Mouse (Mus musculus) midbrain, embryonic 13.5 days (tissue): Measurements from ENCODE around the gene Gm48551. TPM values are rescaled to one million over a fixed set of nuclear protein-coding genes. Genes with fewer than 3 reads are reported as not detected.

ENCODE experiments used
- ATAC-seq: fragments of 200-750 bp; cut with Nextera tagmentation; 2 replicates; pipeline ENCODE4 v1.8.0; 2017; ENCODE audit warnings: mild to moderate bottlenecking, moderate TSS enrichment, moderate library complexity
- H3K27ac ChIP-seq: fragments of 300-500 bp; sonication (generic); 2 replicates; pipeline ENCODE4 v1.5.1; 2015; ENCODE audit warnings: inconsistent platforms, mild to moderate bottlenecking, moderate library complexity
- H3K27me3 ChIP-seq: fragments of 300-500 bp; sonication (generic); 2 replicates; pipeline ENCODE4 v1.6.1; 2015; ENCODE audit warnings: mild to moderate bottlenecking, inconsistent platforms
- H3K36me3 ChIP-seq: fragments of 300-500 bp; sonication (generic); 2 replicates; pipeline ENCODE4 v1.6.1; 2015; ENCODE audit warnings: mild to moderate bottlenecking, inconsistent platforms
- H3K4me1 ChIP-seq: fragments of 300-500 bp; sonication (generic); replicated peaks from 2 replicates; pipeline ENCODE4 v1.6.1; 2015; ENCODE audit warnings: inconsistent platforms
- H3K4me2 ChIP-seq: fragments of 300-500 bp; sonication (generic); replicated peaks from 2 replicates; pipeline ENCODE4 v1.6.1; 2015; ENCODE audit warnings: moderate library complexity, mild to moderate bottlenecking, inconsistent platforms
- H3K4me3 ChIP-seq: fragments of 300-500 bp; sonication (generic); replicated peaks from 2 replicates; pipeline ENCODE4 v1.5.1; 2015; ENCODE audit warnings: mild to moderate bottlenecking, inconsistent platforms
- H3K9ac ChIP-seq: fragments of 300-500 bp; sonication (generic); replicated peaks from 2 replicates; pipeline ENCODE4 v1.6.1; 2015; ENCODE audit warnings: mild to moderate bottlenecking, inconsistent platforms
- H3K9me3 ChIP-seq: fragments of 300-500 bp; sonication (generic); 2 replicates; pipeline ENCODE4 v1.6.1; 2016; ENCODE audit warnings: mild to moderate bottlenecking, inconsistent platforms
- WGBS: fragments of 180-500 bp; shearing (Covaris S2); methylation state at CpG from one replicate; pipeline ENCODE4 v1.1.7; 2015; 5-methylcytosine and 5-hydroxymethylcytosine counted together
- polyA plus RNA-seq: library from polyadenylated mRNA; unstranded; fragments of >200 nt; fragmentation: Nextera tagmentation; extraction: Ambion mirVana; gene quantifications from 2 replicates; pipeline ENCODE4 v1.2.1, GENCODE M21; 2015

The Gm48551 gene
- polyA plus RNA-seq, 1 experiment from 2014 or later = 7.2 TPM

DNA sequence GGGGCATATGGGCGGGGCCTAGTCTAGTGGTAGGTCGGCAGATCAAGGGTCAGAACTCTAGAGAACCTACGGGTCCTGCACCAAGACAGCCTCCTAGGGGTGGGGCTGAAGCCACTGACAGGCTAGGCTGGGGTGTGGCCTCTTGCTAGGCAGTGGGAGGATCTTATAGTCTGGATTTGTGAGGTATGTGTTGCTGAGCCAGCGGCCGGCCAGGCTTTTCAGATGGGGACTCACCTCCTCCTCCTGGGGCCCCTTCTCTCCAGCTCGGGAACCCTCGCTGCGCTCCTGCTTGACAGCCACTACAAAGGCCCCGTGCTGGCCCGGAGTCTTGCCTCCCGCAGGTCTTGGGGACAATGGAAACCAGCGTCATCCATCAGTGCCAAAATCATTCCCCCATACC is 35.1 kb upstream of the Gm48551 start:
- WGBS = 3% methylated on average over 12 of the region's 12 CpGs
- Histone ChIP-seq H3K9ac (peak overlapping the region; percentile 77; the same call in 1 of the 2 replicates), H3K36me3 (peaks cover 8% of the 10 kb centered on the region; the same call in 1 of the 2 replicates), H3K4me2 (peak overlapping the region; percentile 97), H3K27me3 (peaks cover 35% of the 10 kb centered on the region), H3K27ac (no peak overlapping the region), H3K4me1 (peaks cover 30% of the 10 kb centered on the region), H3K4me3 (peak overlapping the region; percentile 81), H3K9me3 (no peaks in the 10 kb centered on the region)
- no peak for ATAC-seq

DNA sequence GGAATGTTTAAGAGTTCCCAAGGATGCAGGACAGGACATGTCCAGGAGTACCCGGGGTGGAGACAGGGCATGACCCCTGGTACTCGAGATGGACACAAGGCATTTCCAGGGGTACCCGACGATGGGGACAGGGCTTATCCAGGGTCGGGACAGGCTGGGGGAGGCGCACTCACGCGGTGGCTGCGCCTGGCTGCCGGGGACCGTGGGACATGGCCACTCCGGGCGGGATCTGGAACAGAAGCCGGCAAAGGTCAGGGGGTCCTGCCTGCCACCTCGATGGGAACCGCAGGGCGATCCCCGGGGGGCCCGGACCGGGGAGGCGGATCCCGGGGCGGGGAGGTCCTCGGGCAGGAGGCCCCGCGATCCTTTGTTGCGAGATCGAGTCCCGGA is 34.3 kb upstream of the Gm48551 start:
- Histone ChIP-seq H3K27me3 (peaks cover 28% of the 10 kb centered on the region), H3K9me3 (no peaks in the 10 kb centered on the region), H3K9ac (peak overlapping the region; percentile 77), H3K4me2 (peak overlapping the region; percentile 97), H3K27ac (no peak overlapping the region; the same call in 1 of the 2 replicates), H3K4me1 (peaks cover 30% of the 10 kb centered on the region), H3K36me3 (peaks cover 8% of the 10 kb centered on the region; the same call in 1 of the 2 replicates), H3K4me3 (peak overlapping the region; percentile 81)
- peak; percentile 31 for ATAC-seq
- WGBS = under 1% methylated on average over 29 of the region's 29 CpGs

DNA sequence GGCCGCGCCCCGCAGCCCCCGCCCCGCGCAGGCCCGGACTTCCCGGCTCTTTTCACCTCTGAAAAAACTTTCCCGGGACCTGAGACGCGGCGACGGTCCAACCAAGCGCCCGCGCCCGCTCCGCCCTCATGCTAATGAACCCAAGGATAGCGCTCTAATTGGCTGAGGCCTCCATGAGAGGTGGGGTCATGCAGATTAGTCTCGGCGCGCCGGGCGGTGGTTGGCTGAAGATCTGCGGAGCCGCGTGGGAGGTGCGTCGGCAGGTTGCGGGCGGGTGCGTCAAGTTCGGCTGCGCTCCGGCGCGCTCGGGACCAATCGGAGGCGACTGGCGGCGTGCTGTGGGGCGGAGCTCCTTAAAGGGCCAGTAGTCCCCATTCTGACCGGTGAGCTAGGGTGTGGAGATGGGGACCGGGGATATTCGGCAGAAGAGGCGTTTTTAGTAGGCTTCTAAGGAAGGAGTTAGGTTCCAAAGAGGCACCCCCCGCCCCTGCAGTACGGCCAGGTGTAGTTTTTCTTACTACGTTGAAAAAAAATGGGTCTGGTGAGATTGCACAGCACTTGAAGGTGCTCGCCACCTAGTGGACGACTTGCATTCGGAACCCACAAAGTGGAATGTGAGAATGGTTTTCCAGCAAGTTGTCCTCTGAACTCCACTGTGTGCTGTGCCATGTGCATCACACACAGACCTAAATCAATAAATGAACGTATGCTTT is 33.8 kb upstream of the Gm48551 start, which contains the start of gene Hmg20b:
Hmg20b (minus strand) TSS at position 130 of the 713 bp plus-strand sequence.
- peak within 1 kb of the TSS; percentile 60; the same call in 1 of the 2 replicates for H3K27ac ChIP-seq
- peaks cover 8% of the 10 kb centered on the region; the same call in 1 of the 2 replicates for H3K36me3 ChIP-seq
- H3K9ac ChIP-seq = peak within 1 kb of the TSS; percentile 77
- WGBS = under 1% methylated on average over 54 of the region's 54 CpGs
- peaks cover 30% of the 10 kb centered on the region for H3K4me1 ChIP-seq
- H3K4me2 ChIP-seq = peak within 1 kb of the TSS; percentile 97
- H3K9me3 ChIP-seq = no peaks in the 10 kb centered on the region
- peak; percentile 96 for ATAC-seq
- H3K27me3 ChIP-seq = peaks cover 25% of the 10 kb centered on the region
- peak within 1 kb of the TSS; percentile 81 for H3K4me3 ChIP-seq

DNA sequence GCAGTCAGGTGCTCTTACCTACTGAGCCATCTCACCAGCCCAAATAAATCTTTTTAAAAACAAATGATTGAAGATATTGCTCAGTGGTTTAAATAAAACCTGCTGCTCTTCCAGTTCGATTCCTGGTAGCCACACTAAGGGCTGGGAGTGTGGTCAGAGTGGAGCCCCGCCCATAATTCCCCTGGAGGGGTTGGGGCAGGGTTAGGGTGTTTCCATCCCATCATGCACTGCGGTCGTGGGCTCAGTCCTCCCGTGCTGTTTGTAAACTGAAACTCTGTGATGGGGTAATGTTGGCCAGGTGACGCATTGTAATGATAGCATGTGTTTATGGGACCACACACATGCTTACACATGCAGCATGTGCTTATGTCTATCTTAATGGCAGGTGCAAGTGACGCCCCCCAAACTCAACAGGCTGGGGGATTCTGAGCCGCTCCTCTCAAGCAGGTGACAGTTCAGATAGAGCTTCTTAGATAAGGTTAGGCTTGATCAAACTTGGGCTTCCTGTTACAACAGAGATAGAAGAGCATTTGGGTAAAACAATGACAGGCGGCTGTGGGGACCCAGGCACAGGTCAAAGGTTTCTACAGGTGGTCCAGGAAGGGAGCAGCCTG is 32.5 kb upstream of the Gm48551 start:
- no peak overlapping the region for H3K4me3 ChIP-seq
- peaks cover 28% of the 10 kb centered on the region for H3K4me1 ChIP-seq
- H3K36me3 ChIP-seq = peaks cover 8% of the 10 kb centered on the region; the same call in 1 of the 2 replicates
- no peak overlapping the region for H3K4me2 ChIP-seq
- no peak for ATAC-seq
- no peaks in the 10 kb centered on the region for H3K9me3 ChIP-seq
- H3K27me3 ChIP-seq = peaks cover 13% of the 10 kb centered on the region
- no peak overlapping the region for H3K27ac ChIP-seq
- WGBS = 30% methylated on average over 9 of the region's 9 CpGs
- H3K9ac ChIP-seq = no peak overlapping the region

DNA sequence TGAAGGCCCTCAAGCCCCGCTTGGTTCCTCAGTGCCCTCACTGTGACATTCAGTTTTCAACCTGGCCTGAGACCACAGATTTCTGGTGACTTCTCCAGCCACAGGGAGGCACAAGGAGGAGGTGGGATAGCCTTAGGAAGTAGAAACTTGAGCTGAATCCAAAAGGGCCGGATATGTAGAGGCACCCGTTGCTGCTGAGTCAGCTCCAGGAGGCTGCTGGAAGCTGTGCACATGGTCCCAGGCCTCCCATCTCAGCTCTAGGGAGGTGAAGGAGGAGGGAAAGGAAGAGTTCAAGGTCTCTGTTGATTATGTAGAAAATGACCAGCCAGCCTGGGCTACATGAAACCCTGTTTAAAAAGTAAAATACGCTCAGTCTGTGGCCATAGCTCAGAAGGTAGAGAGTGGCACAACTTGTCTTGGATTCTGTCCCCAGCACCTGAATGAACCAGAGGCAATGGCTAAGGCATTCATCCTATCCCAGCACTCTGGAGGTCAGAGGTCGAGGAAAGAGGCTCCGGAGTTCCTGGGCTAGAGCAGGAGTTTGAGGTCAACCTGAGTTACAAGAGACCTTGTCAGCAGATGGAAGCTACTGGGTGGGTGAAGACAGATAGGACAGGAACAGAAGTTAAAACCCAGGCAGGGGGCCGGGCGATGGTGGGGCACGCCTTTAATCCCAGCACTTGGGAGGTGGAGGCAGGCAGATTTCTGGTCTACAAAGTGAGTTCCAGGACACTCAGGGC is 29.4 kb upstream of the Gm48551 start:
- no peaks in the 10 kb centered on the region for H3K9me3 ChIP-seq
- WGBS = 58% methylated on average over 9 of the region's 9 CpGs
- no peak overlapping the region for H3K4me2 ChIP-seq
- peaks cover 31% of the 10 kb centered on the region for H3K4me1 ChIP-seq
- no peak for ATAC-seq
- H3K9ac ChIP-seq = no peak overlapping the region
- H3K4me3 ChIP-seq = no peak overlapping the region
- H3K27ac ChIP-seq = no peak overlapping the region
- H3K27me3 ChIP-seq = peaks cover 4% of the 10 kb centered on the region; the same call in 1 of the 2 replicates
- no peaks in the 10 kb centered on the region for H3K36me3 ChIP-seq

DNA sequence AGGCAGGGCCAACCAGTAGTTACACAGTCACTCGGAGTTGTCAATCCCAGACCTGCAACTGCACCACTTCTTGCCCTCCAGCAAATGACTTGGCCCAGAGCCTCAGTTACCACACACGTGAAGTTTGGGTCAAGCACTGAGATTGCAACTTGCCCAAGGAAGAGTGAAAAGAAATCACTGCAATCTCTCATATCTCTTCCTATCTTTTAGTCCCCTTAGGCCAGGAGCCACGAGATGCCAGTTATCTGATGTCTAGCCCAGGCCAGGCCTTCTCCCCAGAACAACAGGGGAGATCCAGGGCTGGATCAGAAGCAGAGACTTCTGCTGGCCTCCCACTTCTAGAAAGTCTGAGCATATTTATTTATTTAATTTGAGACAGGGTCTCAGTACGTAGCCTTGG is 28.7 kb upstream of the Gm48551 start:
- H3K4me3 ChIP-seq = no peak overlapping the region
- H3K4me1 ChIP-seq = peaks cover 32% of the 10 kb centered on the region
- no peak overlapping the region for H3K4me2 ChIP-seq
- H3K27me3 ChIP-seq = peaks cover 4% of the 10 kb centered on the region; the same call in 1 of the 2 replicates
- no peak overlapping the region for H3K27ac ChIP-seq
- no peak overlapping the region for H3K9ac ChIP-seq
- no peaks in the 10 kb centered on the region for H3K9me3 ChIP-seq
- ATAC-seq = no peak
- 84% methylated on average over 4 of the region's 4 CpGs for WGBS
- H3K36me3 ChIP-seq = no peaks in the 10 kb centered on the region

DNA sequence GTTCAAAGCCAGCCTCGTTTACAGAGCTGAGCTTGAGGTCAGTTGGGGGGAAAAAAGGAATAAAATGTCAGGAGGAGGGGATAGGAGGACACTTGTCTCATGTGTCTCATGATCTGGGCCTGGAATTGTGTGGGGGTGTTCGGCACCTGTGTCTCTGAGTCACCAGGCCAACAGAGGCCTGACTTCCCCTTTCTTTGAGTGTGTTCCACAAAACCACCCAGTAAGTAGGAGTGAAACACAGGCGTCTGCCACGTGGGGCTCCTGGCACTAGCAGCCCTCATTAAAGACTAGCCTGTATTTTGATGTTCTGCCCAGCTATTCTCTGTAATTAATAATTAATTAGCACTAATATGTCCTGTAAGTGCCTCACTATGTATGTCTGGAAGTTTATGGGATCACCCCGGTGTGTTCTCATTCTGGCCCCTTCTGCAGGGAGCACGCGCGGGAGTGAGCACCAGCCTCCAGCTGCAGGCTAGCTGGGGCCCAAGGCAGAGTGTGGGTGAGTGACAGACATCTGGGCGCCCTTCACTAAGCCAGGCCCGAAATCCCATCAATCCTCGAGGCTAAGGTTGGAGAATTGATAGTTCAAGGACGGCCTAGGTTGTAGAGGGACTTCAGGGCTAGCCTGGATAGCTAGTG is 27.8 kb upstream of the Gm48551 start:
- Histone ChIP-seq H3K36me3 (peaks cover 4% of the 10 kb centered on the region; the same call in 1 of the 2 replicates), H3K27me3 (peaks cover 4% of the 10 kb centered on the region; the same call in 1 of the 2 replicates), H3K4me1 (peaks cover 34% of the 10 kb centered on the region), H3K9ac (no peak overlapping the region), H3K9me3 (no peaks in the 10 kb centered on the region), H3K4me2 (peak overlapping the region; percentile 99), H3K27ac (no peak overlapping the region), H3K4me3 (peak overlapping the region; percentile 66; the same call in 1 of the 2 replicates)
- 54% methylated on average over 12 of the region's 12 CpGs for WGBS
- peak; percentile 18; the same call in 1 of the 2 replicates for ATAC-seq

DNA sequence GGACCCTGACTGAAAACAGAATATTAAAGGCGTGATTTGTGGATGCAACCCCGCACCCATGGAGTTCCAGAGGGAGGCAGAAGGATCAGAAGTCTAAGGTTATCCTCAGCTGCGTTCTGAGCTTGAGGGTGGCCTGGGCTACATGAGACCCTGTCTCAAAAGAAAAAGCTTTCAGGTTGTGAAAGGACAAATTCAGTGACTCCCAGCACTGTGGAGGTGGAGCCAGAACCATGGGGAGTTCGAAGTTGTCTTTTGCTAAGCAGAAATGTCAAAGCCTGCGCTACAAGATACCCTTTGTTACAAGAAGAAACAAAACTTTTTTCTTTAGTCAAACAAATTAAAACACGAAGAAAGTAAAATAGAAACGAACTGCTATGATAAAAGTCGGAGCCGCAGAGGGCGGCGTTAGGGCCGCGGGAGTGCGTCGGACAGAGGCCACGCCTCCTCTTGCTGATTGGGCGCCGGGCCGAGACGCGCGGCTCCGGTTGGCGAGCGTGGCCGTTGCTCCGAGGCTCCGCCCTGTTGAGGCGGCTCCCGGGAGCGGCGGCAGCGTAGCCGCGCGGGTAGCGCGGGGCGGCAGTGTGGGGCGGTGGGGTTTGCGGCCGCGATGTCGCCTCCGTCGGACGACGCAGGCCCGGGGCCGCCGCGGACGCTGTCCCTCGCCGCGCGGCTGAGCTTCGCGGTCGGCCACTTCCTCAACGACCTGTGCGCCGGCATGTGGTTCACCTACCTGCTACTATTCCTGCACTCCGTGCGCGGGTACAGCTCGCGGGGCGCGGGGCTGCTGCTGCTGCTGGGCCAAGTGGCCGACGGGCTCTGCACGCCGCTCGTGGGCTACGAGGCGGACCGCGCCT is 27.0 kb upstream of the Gm48551 start, which contains the start of gene Mfsd12:
Mfsd12 (plus strand) TSS at position 501 of the 854 bp plus-strand sequence.
- ATAC-seq = peak; percentile 90
- Histone ChIP-seq H3K27me3 (peaks cover 4% of the 10 kb centered on the region; the same call in 1 of the 2 replicates), H3K4me1 (peaks cover 34% of the 10 kb centered on the region), H3K4me3 (peak within 1 kb of the TSS; percentile 66), H3K4me2 (peak within 1 kb of the TSS; percentile 99), H3K36me3 (peaks cover 9% of the 10 kb centered on the region; the same call in 1 of the 2 replicates), H3K9me3 (no peaks in the 10 kb centered on the region), H3K27ac (peak within 1 kb of the TSS; percentile 57; the same call in 1 of the 2 replicates), H3K9ac (peak within 1 kb of the TSS; percentile 87)
- WGBS = 2% methylated on average over 78 of the region's 79 CpGs

DNA sequence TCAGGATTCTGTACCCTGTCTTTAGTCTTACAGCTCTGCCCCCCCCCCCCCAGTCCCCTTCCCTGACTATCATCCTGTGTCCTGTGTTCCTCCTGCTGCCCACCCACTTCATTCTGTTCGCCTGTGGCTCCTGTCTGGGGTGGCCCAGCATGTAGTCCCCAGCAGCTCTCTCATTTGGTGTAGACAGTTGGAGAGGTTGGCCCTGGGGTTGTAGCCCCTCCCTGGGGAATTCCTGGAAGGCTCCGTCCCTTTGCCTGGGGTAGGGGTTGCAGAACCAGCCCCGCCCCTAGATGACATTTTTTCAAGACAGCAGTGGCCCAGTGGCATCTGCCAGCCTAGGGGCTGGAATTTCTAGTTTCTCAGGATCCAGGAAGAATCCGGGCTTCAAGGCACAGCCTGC is 26.1 kb upstream of the Gm48551 start:
- Histone ChIP-seq H3K27me3 (peaks cover 14% of the 10 kb centered on the region), H3K9ac (peak overlapping the region; percentile 87), H3K27ac (no peak overlapping the region), H3K4me3 (peak overlapping the region; percentile 66), H3K4me1 (peaks cover 43% of the 10 kb centered on the region), H3K9me3 (no peaks in the 10 kb centered on the region), H3K4me2 (peak overlapping the region; percentile 99), H3K36me3 (peaks cover 14% of the 10 kb centered on the region; the same call in 1 of the 2 replicates)
- ATAC-seq = 0 out of 2 replicates have a peak, but pooled peaks have one; percentile 10
- WGBS = 20% methylated on average over 4 of the region's 4 CpGs

DNA sequence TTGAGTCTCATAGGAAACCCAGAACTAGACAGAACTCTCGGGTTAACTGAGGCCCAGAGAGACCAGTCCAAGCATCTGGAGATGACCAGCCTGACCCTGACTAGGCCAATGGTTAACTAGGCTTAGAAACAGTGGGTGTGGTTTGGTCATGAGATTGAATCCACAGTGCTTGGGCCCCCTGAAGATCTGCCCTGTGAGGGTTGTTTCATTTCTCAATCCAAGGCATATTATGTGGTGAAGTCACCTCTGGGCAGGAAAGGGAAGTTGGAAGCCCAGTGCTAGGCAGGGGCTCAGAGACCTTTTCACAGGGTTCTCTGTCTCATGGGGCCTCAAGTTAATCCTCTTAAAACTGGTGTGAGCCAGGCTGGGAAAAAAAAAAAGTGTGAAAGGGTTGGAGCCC is 25.4 kb upstream of the Gm48551 start:
- 63% methylated on average over 1 of the region's 1 CpGs for WGBS
- H3K27ac ChIP-seq = no peak overlapping the region
- H3K4me3 ChIP-seq = peak overlapping the region; percentile 66
- peaks cover 49% of the 10 kb centered on the region for H3K4me1 ChIP-seq
- peaks cover 20% of the 10 kb centered on the region for H3K27me3 ChIP-seq
- H3K36me3 ChIP-seq = peaks cover 14% of the 10 kb centered on the region; the same call in 1 of the 2 replicates
- no peak for ATAC-seq
- H3K9ac ChIP-seq = peak overlapping the region; percentile 87
- no peaks in the 10 kb centered on the region for H3K9me3 ChIP-seq
- H3K4me2 ChIP-seq = peak overlapping the region; percentile 99
